Mouse (Mus musculus) CD4-positive, CD25-positive, alpha-beta regulatory T cell, adult 4 months (primary cell): ENCODE data around the gene Ucn2. TPM values are rescaled to one million over a fixed set of nuclear protein-coding genes. Genes with fewer than 3 reads are reported as not detected.

ENCODE experiments used
- ATAC-seq: one replicate; pipeline ENCODE4 v1.8.0; 2017
- polyA plus RNA-seq, 2 experiments: library from polyadenylated mRNA; unstranded; fragments of 100-300 nt; shearing (Covaris generic); gene quantifications; one replicate each; pipeline ENCODE4 v1.2.1; 2017

Gene Ucn2
- polyA plus RNA-seq, 2 experiments from 2014 or later = not detected

DNA sequence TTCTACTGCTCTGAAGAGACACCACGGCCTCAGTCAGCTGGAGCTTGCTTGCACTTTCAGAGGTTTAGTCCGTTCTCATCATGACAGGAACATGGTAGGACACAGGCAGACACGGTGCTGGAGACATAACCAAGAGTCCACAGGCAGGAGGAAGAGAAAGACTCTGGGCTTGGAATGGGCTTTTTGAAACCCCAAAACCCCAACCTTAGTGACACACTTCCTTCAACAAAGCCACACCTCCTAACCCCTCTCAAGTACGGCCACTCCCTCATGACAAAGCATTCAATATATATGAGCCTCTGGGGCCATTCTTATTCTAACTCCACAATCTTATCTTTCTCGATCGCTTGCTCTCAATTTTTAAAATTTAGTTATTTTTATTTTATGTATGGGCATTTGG lies 46.6 kb downstream of the Ucn2 start:
- ATAC-seq = no peak

Other genes with a start within 250 kb of the Ucn2 start
- 10 to 100 TPM; 20.1 to 27.6 TPM for gene Ip6k2, start 202.2 kb upstream of the Ucn2 start, polyA plus RNA-seq
- 1 to 10 TPM; 7.5 to 7.8 TPM for gene Nckipsd, start 177.6 kb upstream of the Ucn2 start, polyA plus RNA-seq
- under 1 TPM in 1 of 2 experiments, not detected in 1; 0.05 TPM for gene Celsr3, start 159.7 kb upstream of the Ucn2 start, polyA plus RNA-seq
- gene Slc26a6, start 132.7 kb upstream of the Ucn2 start, polyA plus RNA-seq = 10 to 100 TPM in 1 of 2 experiments, 1 to 10 TPM in 1; 8.2 to 24.2 TPM
- under 1 TPM in 1 of 2 experiments, not detected in 1; 0.46 TPM for gene Tmem89, start 71.4 kb upstream of the Ucn2 start, polyA plus RNA-seq
- 100 to 1,000 TPM; 182 to 369 TPM for gene Uqcrc1, start 49.4 kb upstream of the Ucn2 start, polyA plus RNA-seq
- not detected for gene Col7a1, start 32.4 kb upstream of the Ucn2 start, polyA plus RNA-seq
- 10 to 100 TPM in 1 of 2 experiments, 1 to 10 TPM in 1; 6.1 to 12.7 TPM for gene Pfkfb4, start 5.8 kb downstream of the Ucn2 start, polyA plus RNA-seq
- gene Shisa5, start 52.6 kb downstream of the Ucn2 start, polyA plus RNA-seq = 1,000 to 10,000 TPM; 3,771 to 6,921 TPM
- 10 to 100 TPM; 36.2 to 61.7 TPM for gene Trex1, start 73.7 kb downstream of the Ucn2 start, polyA plus RNA-seq
- 10 to 100 TPM; 23.4 to 32.1 TPM for gene Atrip, start 88.1 kb downstream of the Ucn2 start, polyA plus RNA-seq
- gene Ccdc51, start 96.5 kb downstream of the Ucn2 start, polyA plus RNA-seq = 10 to 100 TPM; 13.5 to 16.0 TPM
- 100 to 1,000 TPM; 679 to 933 TPM for gene Tma7, start 96.6 kb downstream of the Ucn2 start, polyA plus RNA-seq
- 1 to 10 TPM in 1 of 2 experiments, under 1 TPM in 1; 0.94 to 1.2 TPM for gene Plxnb1, start 109.4 kb downstream of the Ucn2 start, polyA plus RNA-seq
- gene Fbxw21, start 176.0 kb downstream of the Ucn2 start, polyA plus RNA-seq = not detected
- gene Fbxw13, start 210.0 kb downstream of the Ucn2 start, polyA plus RNA-seq = not detected
- not detected for gene Fbxw20, start 248.7 kb downstream of the Ucn2 start, polyA plus RNA-seq